Mouse (Mus musculus) lung, embryonic 16.5 days (tissue): ENCODE results near the gene Otx1. TPM values are rescaled to one million over a fixed set of nuclear protein-coding genes. Genes with fewer than 3 reads are reported as not detected.

ENCODE experiments used
- ATAC-seq: fragments of 200-750 bp; cut with Nextera tagmentation; 2 replicates; pipeline ENCODE4 v1.8.0; 2017; ENCODE audit warnings: low read depth, mild to moderate bottlenecking, moderate library complexity
- H3K27ac ChIP-seq: fragments of 300-500 bp; sonication (generic); 2 replicates; pipeline ENCODE4 v1.5.1; 2014; ENCODE audit warnings: mild to moderate bottlenecking, control low read depth, low read length
- H3K27me3 ChIP-seq: fragments of 300-500 bp; sonication (generic); 2 replicates; pipeline ENCODE4 v1.6.1; 2014; ENCODE audit warnings: low read depth, low read length, mixed read lengths; ENCODE audit not compliant: control insufficient read depth, insufficient read depth
- H3K36me3 ChIP-seq: fragments of 300-500 bp; sonication (generic); 2 replicates; pipeline ENCODE4 v1.6.1; 2014; ENCODE audit warnings: low read length; ENCODE audit not compliant: control insufficient read depth, insufficient read depth
- H3K4me1 ChIP-seq: fragments of 300-500 bp; sonication (generic); replicated peaks from 2 replicates; pipeline ENCODE4 v1.6.1; 2014; ENCODE audit warnings: low read length, mixed read lengths; ENCODE audit not compliant: control insufficient read depth, insufficient read depth
- H3K4me2 ChIP-seq: fragments of 300-500 bp; sonication (generic); 2 replicates; pipeline ENCODE4 v1.6.1; 2014; ENCODE audit warnings: low read depth, low read length, control low read depth
- H3K4me3 ChIP-seq: fragments of 300-500 bp; sonication (generic); 2 replicates; pipeline ENCODE4 v1.5.1; 2014; ENCODE audit warnings: mild to moderate bottlenecking, low read length, control low read depth
- H3K9ac ChIP-seq: fragments of 300-500 bp; sonication (generic); 2 replicates; pipeline ENCODE4 v1.6.1; 2014; ENCODE audit warnings: low read length, control low read depth
- H3K9me3 ChIP-seq: fragments of 300-500 bp; sonication (generic); 2 replicates; pipeline ENCODE4 v1.6.1; 2016; ENCODE audit warnings: low read length; ENCODE audit not compliant: control insufficient read depth
- WGBS: fragments of 180-500 bp; shearing (Covaris S2); extraction: QIAGEN DNeasy Blood & Tissue Kit; methylation state at CpG from one replicate; pipeline ENCODE4 v1.1.7; 2014; 5-methylcytosine and 5-hydroxymethylcytosine counted together
- polyA plus RNA-seq: library from polyadenylated mRNA; unstranded; fragments of >200 nt; fragmentation: Nextera tagmentation; extraction: Ambion mirVana; gene quantifications from 2 replicates; pipeline ENCODE4 v1.2.1, GENCODE M21; 2015

The Otx1 gene
- 0.44 and 0.59 TPM in 2 replicates for polyA plus RNA-seq

- Histone ChIP-seq H3K36me3 (no peaks in the 10 kb centered on the region), H3K27me3 (peaks cover 88% of the 10 kb centered on the region), H3K9ac (peak within 1 kb of the TSS; percentile 60), H3K27ac (no peak within 1 kb of the TSS), H3K4me3 (peak within 1 kb of the TSS; percentile 59), H3K9me3 (no peaks in the 10 kb centered on the region), H3K4me1 (peaks cover 30% of the 10 kb centered on the region), H3K4me2 (peak within 1 kb of the TSS; percentile 96)
- ATAC-seq = no peak
- under 1% methylated on average over 34 of the region's 34 CpGs for WGBS
Observed at GRCm38 (mm10) chr11:22002783-22003340, at the start of gene Otx1. Otx1 (minus strand) TSS chr11:22002897.

- no peak for ATAC-seq
- no peak overlapping the region for H3K9ac ChIP-seq
- WGBS = 58% methylated on average over 7 of the region's 7 CpGs
Observed at GRCm38 (mm10) chr11:22050864-22051263, 48.2 kb upstream of the Otx1 start.

GRCm38 (mm10) chr11:22039854-22040426 lies 37.2 kb upstream of the Otx1 start:
- ATAC-seq = no peak
- 84% methylated on average over 6 of the region's 6 CpGs for WGBS
- no peaks in the 10 kb centered on the region for H3K36me3 ChIP-seq

More at GRCm38 (mm10) chr11:22050864-22051263, 48.2 kb upstream of the Otx1 start:
- H3K4me2 ChIP-seq = no peak overlapping the region
- no peaks in the 10 kb centered on the region for H3K27me3 ChIP-seq
- H3K9me3 ChIP-seq = no peaks in the 10 kb centered on the region
- no peaks in the 10 kb centered on the region for H3K4me1 ChIP-seq
- no peaks in the 10 kb centered on the region for H3K36me3 ChIP-seq
- no peak overlapping the region for H3K4me3 ChIP-seq
- no peak overlapping the region for H3K27ac ChIP-seq

GRCm38 (mm10) chr11:22034564-22035105 lies 31.9 kb upstream of the Otx1 start:
- 53% methylated on average over 7 of the region's 7 CpGs for WGBS
- Histone ChIP-seq H3K4me1 (no peaks in the 10 kb centered on the region), H3K27me3 (no peaks in the 10 kb centered on the region), H3K27ac (no peak overlapping the region), H3K9me3 (no peaks in the 10 kb centered on the region), H3K36me3 (no peaks in the 10 kb centered on the region), H3K9ac (no peak overlapping the region), H3K4me3 (no peak overlapping the region), H3K4me2 (no peak overlapping the region)
- no peak for ATAC-seq

More at GRCm38 (mm10) chr11:22039854-22040426, 37.2 kb upstream of the Otx1 start:
- Histone ChIP-seq H3K27ac (no peak overlapping the region), H3K4me3 (no peak overlapping the region), H3K9me3 (no peaks in the 10 kb centered on the region), H3K27me3 (no peaks in the 10 kb centered on the region), H3K9ac (no peak overlapping the region), H3K4me1 (no peaks in the 10 kb centered on the region), H3K4me2 (no peak overlapping the region)

- no peaks in the 10 kb centered on the region for H3K9me3 ChIP-seq
- no peaks in the 10 kb centered on the region for H3K36me3 ChIP-seq
- H3K27ac ChIP-seq = no peak overlapping the region
- no peak overlapping the region for H3K4me2 ChIP-seq
- ATAC-seq = no peak
- H3K9ac ChIP-seq = no peak overlapping the region
- no peaks in the 10 kb centered on the region for H3K4me1 ChIP-seq
- WGBS = 82% methylated on average over 3 of the region's 3 CpGs
- H3K27me3 ChIP-seq = no peaks in the 10 kb centered on the region
- H3K4me3 ChIP-seq = no peak overlapping the region
Observed at GRCm38 (mm10) chr11:22033582-22033981, 30.9 kb upstream of the Otx1 start.

- no peaks in the 10 kb centered on the region for H3K4me1 ChIP-seq
- H3K27me3 ChIP-seq = no peaks in the 10 kb centered on the region
- H3K4me2 ChIP-seq = no peak overlapping the region
- H3K27ac ChIP-seq = no peak overlapping the region
- no peak for ATAC-seq
- no peak overlapping the region for H3K9ac ChIP-seq
- WGBS = 84% methylated on average over 2 of the region's 2 CpGs
- H3K9me3 ChIP-seq = no peaks in the 10 kb centered on the region
- H3K36me3 ChIP-seq = no peaks in the 10 kb centered on the region
- no peak overlapping the region for H3K4me3 ChIP-seq
Observed at GRCm38 (mm10) chr11:22020602-22021001, 17.9 kb upstream of the Otx1 start.

- H3K4me2 ChIP-seq = no peak overlapping the region
- H3K27me3 ChIP-seq = no peaks in the 10 kb centered on the region
- H3K9me3 ChIP-seq = no peaks in the 10 kb centered on the region
- 84% methylated on average over 8 of the region's 8 CpGs for WGBS
- no peak overlapping the region for H3K27ac ChIP-seq
- no peak overlapping the region for H3K9ac ChIP-seq
- no peaks in the 10 kb centered on the region for H3K4me1 ChIP-seq
- H3K36me3 ChIP-seq = no peaks in the 10 kb centered on the region
- ATAC-seq = no peak
- H3K4me3 ChIP-seq = no peak overlapping the region
Observed at GRCm38 (mm10) chr11:22017444-22017843, 14.7 kb upstream of the Otx1 start.

GRCm38 (mm10) chr11:22016341-22016740 lies 13.6 kb upstream of the Otx1 start:
- H3K27ac ChIP-seq = no peak overlapping the region
- no peak for ATAC-seq
- H3K9ac ChIP-seq = no peak overlapping the region
- no peaks in the 10 kb centered on the region for H3K4me1 ChIP-seq
- no peak overlapping the region for H3K4me3 ChIP-seq
- no peaks in the 10 kb centered on the region for H3K9me3 ChIP-seq
- H3K27me3 ChIP-seq = no peaks in the 10 kb centered on the region
- 72% methylated on average over 3 of the region's 3 CpGs for WGBS
- H3K4me2 ChIP-seq = no peak overlapping the region
- H3K36me3 ChIP-seq = no peaks in the 10 kb centered on the region

GRCm38 (mm10) chr11:22008817-22009216 lies 6.1 kb upstream of the Otx1 start:
- Histone ChIP-seq H3K27me3 (peaks cover 41% of the 10 kb centered on the region), H3K27ac (no peak overlapping the region), H3K4me3 (no peak overlapping the region), H3K4me1 (peaks cover 10% of the 10 kb centered on the region), H3K36me3 (no peaks in the 10 kb centered on the region), H3K4me2 (no peak overlapping the region), H3K9me3 (no peaks in the 10 kb centered on the region), H3K9ac (no peak overlapping the region)
- WGBS = 19% methylated on average over 2 of the region's 2 CpGs
- no peak for ATAC-seq
